Mouse (Mus musculus) heart, postnatal 36 days (tissue): ENCODE measurements at regions not wholly inside any gene's neighbourhood (a gene's known extent, or its start where the extent isn't known, plus 50 kb on each side); places are given as distances from the start of the nearest gene placed in this dataset.

Source experiments
- DNase-seq, 2 experiments: peaks; one replicate each; pipeline ENCODE4 v3.0.0; 2021 to 2022
- intact Hi-C: fragments of 180-260 bp; cut with DNase I; formaldehyde crosslinking; loops from one replicate; pipeline ENCODE4 v1.15.1; 2025

DNA sequence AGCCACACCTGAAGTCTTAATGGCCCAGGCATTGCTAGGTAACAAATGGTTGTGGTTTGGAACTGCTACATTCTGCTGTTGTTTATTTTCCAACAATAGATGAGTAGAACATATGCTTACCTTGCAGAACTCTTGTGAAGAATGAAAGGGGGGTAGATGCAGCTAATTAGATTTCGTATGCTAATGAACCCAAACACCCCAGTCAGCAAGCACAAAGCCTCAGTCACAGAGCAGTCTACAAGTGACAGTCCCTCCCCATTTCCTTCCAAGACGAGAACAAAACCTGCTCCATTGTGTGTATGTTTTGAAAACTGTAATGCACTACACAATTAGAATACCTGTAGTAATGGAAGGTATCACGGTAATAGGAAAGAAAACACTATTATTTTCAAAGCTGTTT lies 190.2 kb downstream of the Kdr start:
- intact Hi-C loops = no loop called here
- DNase-seq = no peak

- DNase-seq = no peak
- intact Hi-C loops = no loop called here
These were observed 192.1 kb downstream of the Kdr start for GRCm38 (mm10) chr5:75786196-75786595.

DNA sequence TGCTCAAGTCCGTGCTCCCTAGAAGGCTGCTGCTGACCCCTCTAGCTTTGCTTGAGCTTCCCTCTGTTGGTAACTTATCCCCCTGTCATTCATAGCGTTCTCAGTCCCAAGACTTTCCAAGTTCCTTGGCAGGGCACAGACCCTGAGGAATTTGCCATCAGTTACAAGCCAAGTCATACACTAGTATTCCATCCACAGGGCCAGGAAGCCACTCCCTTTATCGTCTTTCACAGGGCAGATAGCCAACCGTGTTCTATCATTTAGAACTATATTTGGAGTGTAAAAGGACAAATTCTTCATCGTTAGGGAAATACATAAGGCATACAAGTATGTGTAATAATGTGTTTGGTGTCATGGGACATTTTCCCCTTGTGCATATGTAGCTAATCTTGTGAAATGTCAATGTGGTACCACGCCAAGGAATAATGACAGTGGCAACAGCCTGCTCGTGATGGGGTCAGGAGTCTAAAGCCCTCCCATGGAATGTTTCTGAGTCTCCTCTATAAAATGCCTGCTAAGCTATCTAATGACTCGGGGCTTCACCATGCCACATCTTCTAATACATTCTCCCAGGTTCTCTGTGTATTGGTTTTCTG lies 193.2 kb downstream of the Kdr start:
- intact Hi-C loops = no loop called here
- DNase-seq = no peak

- no peak for DNase-seq
- intact Hi-C loops = no loop called here
These were observed 195.9 kb downstream of the Kit start for GRCm38 (mm10) chr5:75770592-75770991.

GRCm38 (mm10) chr5:75767213-75767612 lies 192.5 kb downstream of the Kit start:
- no peak for DNase-seq
- intact Hi-C loops = no loop called here

DNA sequence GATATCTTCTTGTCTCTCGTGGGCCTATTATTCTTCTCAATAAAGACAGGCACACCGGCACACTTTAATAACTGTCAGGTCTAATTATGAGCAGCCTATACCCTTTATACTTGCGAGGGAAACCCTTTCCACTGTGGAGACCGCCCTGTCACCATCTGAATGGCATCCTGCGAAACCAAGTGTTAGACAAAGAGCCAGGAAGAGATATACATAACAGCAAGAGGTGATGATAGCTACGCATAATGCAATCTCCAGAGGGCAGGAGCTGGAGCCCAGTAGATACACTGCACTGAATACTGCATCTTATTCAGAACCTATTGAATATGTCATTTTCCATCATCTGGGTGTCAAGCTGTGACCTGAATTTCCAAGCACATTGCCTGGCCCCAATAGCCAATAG lies 187.7 kb downstream of the Kit start:
- intact Hi-C loops = no loop called here

DNA sequence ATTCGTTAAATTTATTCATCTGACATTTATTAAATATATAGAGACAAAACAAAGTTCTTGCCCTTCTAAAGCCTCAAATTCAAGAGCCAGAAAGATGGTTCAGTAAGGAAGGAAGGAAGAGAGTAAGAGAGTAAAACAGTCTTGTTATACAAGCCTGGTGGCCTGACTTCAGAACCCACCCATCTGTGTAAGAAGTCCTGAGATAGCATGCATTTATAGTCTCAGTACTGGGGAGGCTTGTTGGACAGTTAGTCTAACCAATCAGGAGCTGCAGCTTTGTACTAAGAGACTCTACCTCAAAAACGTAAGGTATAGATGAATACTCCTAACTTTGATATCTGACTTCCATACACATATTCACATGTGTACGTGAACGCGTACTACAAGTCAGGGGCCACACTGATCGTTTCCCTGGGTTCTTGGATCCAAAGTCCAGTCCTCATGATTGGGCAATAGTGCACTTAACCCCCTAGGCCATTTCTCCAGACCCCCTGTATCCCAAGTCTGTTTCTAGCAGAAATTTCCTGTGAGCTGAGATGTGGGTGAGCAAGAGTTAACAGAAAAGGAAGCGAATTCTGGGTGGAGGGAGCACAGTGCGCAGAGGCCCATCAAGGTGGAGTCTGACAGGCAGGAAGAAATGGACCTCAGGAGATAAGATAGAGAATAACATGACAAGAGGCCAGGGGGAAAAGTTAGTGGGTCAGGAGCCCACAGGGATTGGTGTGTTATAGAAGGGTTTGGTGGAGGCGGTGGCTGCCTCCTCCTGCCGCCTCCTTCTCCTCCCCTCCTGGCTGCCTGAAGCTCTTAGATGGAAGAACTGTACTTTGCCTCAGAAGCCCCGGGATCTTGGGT lies 187.0 kb downstream of the Kit start:
- DNase-seq = no peak
- intact Hi-C loops = no loop called here

More for the DNA sequence above, 187.7 kb downstream of the Kit start:
- no peak for DNase-seq

GRCm38 (mm10) chr5:75756168-75756567 lies 181.5 kb downstream of the Kit start:
- intact Hi-C loops = no loop called here
- DNase-seq = no peak

- intact Hi-C loops = no loop called here
These were observed 179.6 kb downstream of the Kit start for GRCm38 (mm10) chr5:75754356-75754755.

GRCm38 (mm10) chr5:75745311-75745710 lies 170.6 kb downstream of the Kit start:
- intact Hi-C loops = no loop called here
- DNase-seq = no peak

More at GRCm38 (mm10) chr5:75754356-75754755, 179.6 kb downstream of the Kit start:
- no peak for DNase-seq

- no peak for DNase-seq
- intact Hi-C loops = no loop called here
These were observed 169.8 kb downstream of the Kit start for GRCm38 (mm10) chr5:75744475-75745045.

DNA sequence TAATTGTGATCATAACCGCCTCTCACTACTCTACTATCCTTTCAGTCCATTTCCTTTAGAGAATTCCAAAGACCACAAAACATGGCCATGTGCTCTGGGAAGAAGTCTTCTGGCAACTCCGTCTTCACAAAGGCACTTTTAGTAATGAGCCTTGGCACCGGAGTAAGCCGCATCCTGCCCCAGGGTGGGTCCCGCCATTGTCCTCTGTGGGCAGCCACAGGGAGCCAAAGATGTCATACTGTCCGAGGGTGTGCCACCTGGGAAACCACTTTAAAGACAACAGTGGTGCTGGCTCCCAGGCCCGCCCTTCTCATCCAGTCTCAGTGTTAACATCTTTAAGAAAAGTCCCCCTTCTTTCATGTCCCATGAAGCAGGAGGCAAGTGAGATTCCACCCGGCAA lies 164.6 kb downstream of the Kit start:
- no peak for DNase-seq
- intact Hi-C loops = no loop called here

GRCm38 (mm10) chr5:75738445-75738844 lies 163.7 kb downstream of the Kit start:
- intact Hi-C loops = no loop called here
- no peak for DNase-seq

- DNase-seq = no peak
These were observed 163.0 kb downstream of the Kit start for GRCm38 (mm10) chr5:75737752-75738151.

DNA sequence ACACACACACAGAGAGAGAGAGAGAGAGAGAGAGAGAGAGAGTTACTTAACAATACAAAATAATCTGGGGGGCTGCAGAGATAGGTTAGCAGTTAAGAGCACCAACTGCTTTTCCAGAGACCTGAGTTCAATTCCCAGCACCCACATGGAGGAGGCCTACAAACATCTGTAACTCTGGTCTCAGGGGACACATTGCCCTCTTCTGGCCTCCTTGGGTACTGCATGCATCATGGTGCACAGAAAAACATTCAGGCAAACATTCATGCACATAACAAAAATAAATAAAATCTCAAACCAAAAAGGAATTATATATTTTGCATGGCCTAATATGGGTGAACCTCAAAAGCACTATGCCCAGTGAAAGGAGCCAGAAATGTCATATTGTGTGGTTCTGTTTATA lies 161.6 kb downstream of the Kit start:
- no peak for DNase-seq
- intact Hi-C loops = no loop called here

More at GRCm38 (mm10) chr5:75737752-75738151, 163.0 kb downstream of the Kit start:
- intact Hi-C loops = no loop called here

- intact Hi-C loops = no loop called here
- DNase-seq = peak; percentile 37
These were observed 159.8 kb downstream of the Kit start for GRCm38 (mm10) chr5:75734508-75734907.

- intact Hi-C loops = no loop called here
- no peak for DNase-seq
These were observed 159.3 kb downstream of the Kit start for GRCm38 (mm10) chr5:75734043-75734442.

- intact Hi-C loops = no loop called here
- no peak for DNase-seq
These were observed 156.5 kb downstream of the Kit start for GRCm38 (mm10) chr5:75731236-75731635.

DNA sequence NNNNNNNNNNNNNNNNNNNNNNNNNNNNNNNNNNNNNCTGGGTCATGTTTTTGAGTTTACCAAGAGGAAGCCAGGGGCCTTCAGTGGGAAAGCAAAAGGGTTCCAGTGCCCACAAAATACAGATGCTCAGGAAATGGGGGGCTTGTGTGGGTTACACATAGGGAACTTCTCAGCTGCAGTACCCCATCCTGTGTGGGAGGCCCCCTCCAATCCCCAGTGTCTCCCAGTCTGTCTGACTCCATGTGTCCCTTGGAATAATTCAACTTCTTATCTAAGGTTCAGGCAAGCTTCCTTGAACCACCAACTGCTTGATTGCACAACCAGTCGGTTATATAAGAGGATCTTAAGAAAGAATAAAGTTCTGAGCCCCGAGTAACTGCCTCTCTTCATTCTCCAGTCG lies 156.0 kb downstream of the Kit start:
- intact Hi-C loops = no loop called here
- peak in 1 of 2 experiments; percentile 13 for DNase-seq

GRCm38 (mm10) chr5:75721291-75721690 lies 146.6 kb downstream of the Kit start:
- intact Hi-C loops = no loop called here
- DNase-seq = no peak

DNA sequence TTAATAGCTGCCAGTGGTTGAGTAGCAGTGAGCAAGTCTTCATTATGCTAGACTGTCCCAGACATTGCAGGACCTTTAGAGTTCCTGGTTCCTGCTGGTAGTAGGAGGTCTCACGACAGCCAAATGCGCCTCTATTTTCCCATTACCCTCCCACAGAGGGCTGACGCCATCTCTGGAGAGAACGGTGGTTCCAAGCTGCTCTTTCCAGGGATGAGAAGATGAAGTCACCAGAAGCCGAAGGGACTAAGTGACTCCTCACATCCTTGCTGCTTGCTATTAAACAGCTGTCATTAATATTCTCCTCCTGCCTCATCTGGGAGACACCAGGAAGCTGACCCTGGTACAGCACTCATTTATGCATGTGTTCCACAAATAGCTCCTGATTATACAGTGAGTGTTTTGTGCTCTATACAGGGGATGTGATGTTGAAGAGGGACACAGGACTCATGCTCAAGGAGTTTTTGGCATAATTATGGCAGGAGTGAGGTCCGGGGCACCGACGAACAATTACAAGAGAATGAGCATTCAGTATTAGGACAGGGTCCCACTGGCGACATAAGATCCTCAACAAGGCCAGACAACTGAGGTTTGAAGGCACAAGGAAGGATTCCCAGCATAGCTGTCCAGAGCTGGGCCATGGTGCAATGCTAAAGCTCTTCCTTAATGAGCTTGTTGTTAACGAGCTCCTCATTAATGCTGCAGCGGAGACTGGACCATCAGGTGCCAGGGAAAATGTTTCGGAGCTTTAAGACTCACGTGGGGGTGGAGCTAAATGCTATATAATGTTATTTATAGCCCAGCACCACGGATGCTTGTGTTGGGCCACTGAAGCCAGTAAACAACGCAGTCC lies 145.6 kb downstream of the Kit start:
- intact Hi-C loops = no loop called here

More for the DNA sequence above, 145.6 kb downstream of the Kit start:
- DNase-seq = peak in 1 of 2 experiments; percentile 6
